Mouse (Mus musculus) G1E-ER4 (cell line): ENCODE measurements around the gene Phf24. TPM values are rescaled to one million over a fixed set of nuclear protein-coding genes. Genes with fewer than 3 reads are reported as not detected.

ENCODE experiments used
- GATA1 ChIP-seq: IDR thresholded peaks from one replicate; pipeline ENCODE4 v1.8.0; 2012; ENCODE audit warnings: low read length, inconsistent platforms
- polyA plus RNA-seq: library from polyadenylated mRNA; stranded (reverse); fragments of >175 nt; gene quantifications from 2 replicates; pipeline ENCODE4 v1.2.3, GENCODE M21; 2012

Phf24 gene
- polyA plus RNA-seq, 1 experiment = 0.04 TPM

- TF ChIP-seq GATA1 = no peak
These were observed 15.9 kb downstream of the Phf24 start for GRCm38 (mm10) chr4:42932229-42932969.

- no peak for TF ChIP-seq GATA1
These were observed 17.2 kb downstream of the Phf24 start for GRCm38 (mm10) chr4:42933630-42934029.

- TF ChIP-seq GATA1 = no peak
These were observed 24.9 kb downstream of the Phf24 start for GRCm38 (mm10) chr4:42941396-42941795.

GRCm38 (mm10) chr4:42943341-42943740 is 26.9 kb downstream of the Phf24 start:
- no peak for TF ChIP-seq GATA1

GRCm38 (mm10) chr4:42944185-42944584 is 27.7 kb downstream of the Phf24 start:
- TF ChIP-seq GATA1 = no peak

GRCm38 (mm10) chr4:42945043-42945442 is 28.6 kb downstream of the Phf24 start:
- TF ChIP-seq GATA1 = no peak

GRCm38 (mm10) chr4:42945445-42945844 is 29.0 kb downstream of the Phf24 start:
- no peak for TF ChIP-seq GATA1

- no peak for TF ChIP-seq GATA1
These were observed 29.5 kb downstream of the Phf24 start for GRCm38 (mm10) chr4:42945952-42946351.

- no peak for TF ChIP-seq GATA1
These were observed 30.4 kb downstream of the Phf24 start for GRCm38 (mm10) chr4:42946733-42947290.

- no peak for TF ChIP-seq GATA1
These were observed 32.1 kb downstream of the Phf24 start for GRCm38 (mm10) chr4:42948527-42948926.

- TF ChIP-seq GATA1 = no peak
These were observed 32.7 kb downstream of the Phf24 start for GRCm38 (mm10) chr4:42949051-42949675.

- TF ChIP-seq GATA1 = no peak
These were observed 33.2 kb downstream of the Phf24 start, which contains the start of gene Dnajb5 for GRCm38 (mm10) chr4:42949676-42950051. Dnajb5 (plus strand) TSS chr4:42949814.

- TF ChIP-seq GATA1 = no peak
These were observed 33.7 kb downstream of the Phf24 start for GRCm38 (mm10) chr4:42950065-42950558.

GRCm38 (mm10) chr4:42951206-42952195 is 35.0 kb downstream of the Phf24 start:
- TF ChIP-seq GATA1 = no peak

GRCm38 (mm10) chr4:42952563-42952962 is 36.1 kb downstream of the Phf24 start:
- TF ChIP-seq GATA1 = no peak
